In the genomic region with DNA sequence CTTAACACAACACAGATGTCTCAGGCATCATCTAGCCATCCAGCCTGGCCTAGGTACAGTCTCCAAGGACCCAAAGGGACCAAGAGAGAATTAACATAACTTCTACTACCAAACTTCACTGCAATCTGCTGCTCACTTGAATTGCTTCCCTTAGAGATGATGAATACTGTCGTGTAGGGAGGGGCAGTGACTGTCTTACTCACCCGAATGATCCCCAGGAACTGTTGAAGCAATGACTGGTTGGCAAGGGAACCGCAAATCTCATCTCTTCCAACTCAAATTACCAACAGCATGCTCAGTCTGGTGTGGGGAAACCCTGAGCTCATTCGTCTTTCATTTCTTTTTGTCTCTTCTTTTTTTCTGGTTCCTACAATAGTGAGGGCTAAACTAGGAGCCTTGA, we compare ENCODE assay signal across 11 mouse cellular contexts.
"Had no signal": no experiment of that assay in that cellular context is flagged by ENCODE, and none has a peak within 500 bp of the region (broad histone marks: within the 10 kb centered on the region; RNA-seq: fewer than 3 reads in every experiment).

No protein-coding gene starts in this region.

- H3K4me3 ChIP-seq: kidney, embryonic 15.5 days; limb, embryonic 13.5 days; midbrain, embryonic 12.5 days had no signal

- DNase-seq: kidney, postnatal 14 days; left cerebral cortex, postnatal 4 days; lung, adult 18-20 months; right cerebral cortex, postnatal 14 days; thymus, adult 18-20 months; thymus, postnatal 25 days had no signal

- H3K9ac ChIP-seq: kidney, embryonic 15.5 days; limb, embryonic 13.5 days; liver, embryonic 14.5 days; midbrain, embryonic 12.5 days had no signal

- ATAC-seq: midbrain, embryonic 16.5 days had no signal

- H3K36me3 ChIP-seq: kidney, embryonic 15.5 days; limb, embryonic 13.5 days; midbrain, embryonic 12.5 days had no signal

- H3K9me3 ChIP-seq: kidney, embryonic 15.5 days; limb, embryonic 13.5 days; midbrain, embryonic 12.5 days had no signal

- H3K27ac ChIP-seq: kidney, embryonic 15.5 days; limb, embryonic 13.5 days; liver, embryonic 14.5 days; midbrain, embryonic 12.5 days had no signal

- H3K4me2 ChIP-seq: kidney, embryonic 15.5 days; limb, embryonic 13.5 days; midbrain, embryonic 12.5 days had no signal
